Mouse (Mus musculus): ENCODE results near the gene Zc3h18. TPM values are rescaled to one million over a fixed set of nuclear protein-coding genes. Genes with fewer than 3 reads are reported as not detected.

Zc3h18 gene
- 10 to 100 TPM; 40.1 to 42.7 TPM for total RNA-seq (2021)
- long read RNA-seq, experiment 1, full-length matches to known transcripts: 17 of 24 reads
- long read RNA-seq, experiment 1, partial matches to known transcripts: 5 of 24 reads
- long read RNA-seq, experiment 1, other reads (novel, unspliced or antisense): 2 of 24 reads
- long read RNA-seq, experiment 2, transcript Zc3h18-202 (18 exons, 3,705 nt): major isoform, 5 of 13 reads
- long read RNA-seq, experiment 2, partial matches to known transcripts: 3 of 13 reads
- long read RNA-seq, experiment 2, other reads (novel, unspliced or antisense): 2 of 13 reads

DNA sequence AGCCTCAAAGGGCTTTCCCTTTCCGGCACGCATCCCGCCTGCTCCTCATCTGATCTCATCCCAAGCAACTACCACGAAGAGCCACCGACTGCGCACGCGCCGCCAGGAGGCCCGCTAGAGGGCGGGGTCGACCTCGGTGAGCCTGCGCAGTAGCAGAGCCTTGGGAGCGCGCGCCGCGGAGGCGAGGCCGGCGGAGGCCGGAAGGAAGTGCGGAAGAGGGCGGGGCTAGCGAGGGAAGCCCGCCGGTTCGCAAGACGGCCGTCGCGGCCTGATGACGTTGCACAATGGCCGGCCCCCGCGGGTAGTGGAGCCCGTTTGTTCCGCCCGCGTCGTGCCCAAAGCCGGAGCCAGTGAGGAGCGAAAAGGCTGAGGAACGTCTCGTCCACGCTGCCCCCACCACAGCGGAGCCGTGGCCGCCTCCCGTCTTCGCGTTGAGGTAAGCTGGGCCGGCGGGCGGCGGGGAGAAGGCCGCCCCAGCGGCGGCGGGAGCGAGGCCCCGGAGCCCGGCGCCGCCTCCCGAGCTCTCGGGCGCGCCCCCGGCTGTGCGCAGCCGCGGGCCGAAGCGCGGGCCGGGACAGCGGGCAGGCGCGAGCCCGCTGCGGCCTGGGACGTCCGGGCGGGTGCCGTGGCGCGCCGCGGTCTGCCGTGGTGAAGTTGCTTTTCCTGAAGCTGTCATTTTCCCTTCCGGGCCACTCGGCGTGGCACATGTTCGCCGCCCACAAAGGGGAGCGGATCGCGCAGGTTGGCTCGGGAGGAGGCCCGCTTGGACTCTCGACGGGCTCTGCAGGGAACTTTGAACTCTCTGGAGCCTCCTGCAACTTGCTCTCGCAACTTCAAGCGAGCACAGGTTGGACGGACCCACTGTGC, at the start of gene Zc3h18:
Gene Zc3h18 (plus strand): TSS at position 245 of the 867 bp plus-strand sequence.
- peak; percentile 100 for DNase-seq

DNA sequence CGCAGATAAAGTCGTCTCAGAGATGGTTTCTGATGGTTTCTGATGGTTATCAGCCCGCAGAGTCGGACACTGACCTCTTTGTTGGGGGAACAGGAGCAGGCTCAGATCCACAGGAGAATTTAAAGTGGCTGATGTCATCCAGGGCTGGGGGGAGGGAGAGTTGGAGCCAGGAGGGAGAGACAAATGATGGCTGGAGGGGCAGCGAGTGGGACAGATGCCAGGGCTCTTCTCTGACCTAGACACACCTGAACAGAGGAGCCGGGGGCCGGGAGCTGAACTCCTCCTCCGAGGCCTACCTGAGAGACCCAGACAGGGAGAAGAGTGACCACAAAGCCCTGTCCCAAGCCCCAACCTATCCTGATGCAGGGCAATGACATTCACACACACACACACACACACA, 47.3 kb upstream of the Zc3h18 start:
- no peak for DNase-seq

DNA sequence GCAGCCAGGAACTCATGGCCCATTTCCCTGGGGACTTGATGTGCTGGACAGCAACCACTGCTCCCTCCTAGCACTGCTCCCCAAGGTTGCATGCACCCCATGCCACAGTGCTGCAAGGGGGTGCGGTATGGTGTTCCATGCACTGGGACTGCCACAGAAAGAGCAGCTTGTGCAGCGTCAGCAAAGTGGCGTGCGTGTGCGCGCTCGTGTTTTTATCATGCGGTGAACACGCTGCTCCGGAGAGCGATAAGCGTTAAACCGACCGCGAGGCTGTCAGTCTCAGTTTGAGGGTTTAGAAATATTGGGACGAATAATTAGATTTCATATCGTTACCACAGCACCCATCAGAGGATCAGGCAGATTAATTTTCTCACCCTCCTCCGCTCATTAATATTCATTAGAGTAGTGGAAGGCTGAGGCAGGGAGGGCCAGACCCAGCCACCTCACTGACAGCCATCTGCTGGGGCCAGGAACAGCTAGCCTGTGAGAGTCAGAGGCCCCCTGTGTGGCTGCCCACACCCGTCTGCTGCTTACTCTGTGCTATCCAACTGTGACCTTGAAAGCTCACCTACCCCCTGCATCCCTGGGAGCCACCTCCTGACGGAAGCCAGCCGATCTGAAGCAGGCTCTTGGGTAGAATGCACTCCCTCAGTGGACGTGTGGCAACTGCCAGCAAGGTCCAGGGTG, 46.7 kb upstream of the Zc3h18 start:
- DNase-seq: no peak

DNA sequence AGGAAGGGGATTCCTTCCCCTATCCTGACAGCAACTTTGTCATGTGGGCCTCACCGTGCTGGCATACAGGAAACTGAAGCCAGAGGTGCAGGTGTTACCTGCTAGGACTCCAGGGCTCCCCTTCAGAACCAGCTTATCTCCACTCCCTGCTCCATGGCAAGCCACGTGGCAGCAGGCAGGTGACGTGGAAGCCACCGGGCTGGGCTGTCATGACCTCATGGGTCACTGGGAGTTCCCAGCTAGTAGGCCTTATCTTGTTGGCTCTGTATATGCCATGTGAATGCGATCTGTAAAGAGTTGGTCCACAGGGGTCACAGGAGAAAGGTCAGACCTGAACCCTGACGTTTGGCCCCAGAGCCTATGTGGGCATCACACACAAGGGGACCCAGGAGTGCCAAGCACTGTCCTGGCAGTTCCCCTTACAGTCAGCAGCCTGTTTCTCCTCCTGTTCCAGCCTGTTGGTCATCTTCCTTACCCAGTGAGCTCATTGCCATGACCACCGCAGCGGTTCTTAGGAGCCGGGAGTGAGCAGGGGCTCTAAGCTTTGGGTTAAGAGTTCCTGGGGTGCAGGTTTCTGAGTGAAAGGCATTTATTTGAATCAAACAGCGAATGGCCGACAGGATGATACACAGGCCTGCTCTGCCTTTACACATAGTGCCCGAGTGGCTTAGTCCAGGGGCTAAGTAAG, 45.8 kb upstream of the Zc3h18 start:
- no peak for DNase-seq

DNA sequence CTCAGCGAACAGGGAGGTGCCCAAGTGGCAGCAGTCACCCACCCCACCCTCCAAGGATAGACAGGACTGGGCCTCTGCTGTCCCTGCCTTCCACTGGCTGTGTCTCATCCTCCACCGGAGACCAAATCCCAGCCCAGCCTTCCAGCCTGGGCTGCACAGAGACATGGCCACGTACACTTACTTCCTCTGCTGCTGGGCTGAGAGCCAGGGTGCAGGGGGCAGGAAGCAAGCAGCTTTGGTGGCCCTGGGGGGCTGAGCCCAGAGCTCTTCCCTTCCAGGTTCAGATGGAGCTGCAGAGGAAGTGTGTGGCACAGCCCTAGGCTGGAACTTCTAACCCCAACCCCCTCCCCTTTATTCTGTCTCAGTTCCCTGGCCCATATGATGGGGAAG, 45.3 kb upstream of the Zc3h18 start:
- DNase-seq: peak; percentile 61 to 78

DNA sequence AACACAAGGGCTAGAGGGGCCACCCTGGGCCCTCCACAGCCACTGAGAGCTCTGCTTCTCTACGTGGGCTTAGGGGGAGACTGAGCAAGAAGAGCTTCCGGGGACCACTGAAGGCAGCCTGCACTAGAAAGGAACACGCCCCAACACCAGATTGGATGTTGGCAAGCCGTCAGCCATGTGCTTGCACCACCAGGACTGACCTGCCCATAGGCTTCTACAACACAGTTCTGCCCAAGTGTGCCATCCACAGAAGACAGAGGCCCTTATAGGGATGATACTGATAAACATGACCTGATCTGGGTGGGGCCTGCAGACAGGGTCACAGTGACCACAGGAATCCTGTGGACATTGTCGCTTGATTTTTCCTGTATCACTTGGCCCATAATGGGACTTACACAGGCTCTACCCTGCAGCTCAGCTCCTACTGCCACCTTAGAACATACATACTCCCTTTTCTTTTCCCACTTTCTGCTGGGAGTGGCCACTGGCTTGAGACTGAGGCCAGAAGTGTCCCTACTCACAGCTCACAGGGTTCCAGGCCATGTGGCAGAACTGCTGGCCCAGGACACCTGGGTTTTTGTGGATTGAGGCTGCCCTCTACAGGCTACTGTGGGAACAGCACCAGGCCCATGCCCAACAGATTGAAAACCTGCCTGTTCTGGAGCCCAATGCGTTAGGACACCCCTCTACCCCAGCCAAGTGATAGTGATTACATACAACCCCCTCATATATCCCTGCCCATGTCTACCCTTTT, 43.5 kb upstream of the Zc3h18 start:
- peak; percentile 86 to 88 for DNase-seq

DNA sequence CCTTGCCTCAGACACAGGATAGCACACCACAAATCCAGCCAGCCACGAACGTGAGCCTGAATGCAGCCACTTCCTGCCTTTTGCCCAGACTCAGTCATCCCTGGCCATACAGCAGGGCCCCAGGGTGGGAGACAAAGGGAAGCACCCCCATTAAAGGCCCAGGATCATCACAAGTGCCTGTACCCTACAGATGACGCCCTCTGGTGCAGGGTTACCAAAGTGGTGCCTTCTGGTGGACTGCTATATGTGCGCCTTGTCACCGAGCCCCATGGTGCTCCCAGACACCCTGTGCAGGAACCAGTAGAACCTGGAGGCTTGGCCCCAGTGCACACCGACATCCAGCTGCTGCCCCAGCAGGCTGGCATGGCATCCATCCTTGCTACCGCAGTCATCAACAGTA, 42.9 kb upstream of the Zc3h18 start:
- DNase-seq: no peak

DNA sequence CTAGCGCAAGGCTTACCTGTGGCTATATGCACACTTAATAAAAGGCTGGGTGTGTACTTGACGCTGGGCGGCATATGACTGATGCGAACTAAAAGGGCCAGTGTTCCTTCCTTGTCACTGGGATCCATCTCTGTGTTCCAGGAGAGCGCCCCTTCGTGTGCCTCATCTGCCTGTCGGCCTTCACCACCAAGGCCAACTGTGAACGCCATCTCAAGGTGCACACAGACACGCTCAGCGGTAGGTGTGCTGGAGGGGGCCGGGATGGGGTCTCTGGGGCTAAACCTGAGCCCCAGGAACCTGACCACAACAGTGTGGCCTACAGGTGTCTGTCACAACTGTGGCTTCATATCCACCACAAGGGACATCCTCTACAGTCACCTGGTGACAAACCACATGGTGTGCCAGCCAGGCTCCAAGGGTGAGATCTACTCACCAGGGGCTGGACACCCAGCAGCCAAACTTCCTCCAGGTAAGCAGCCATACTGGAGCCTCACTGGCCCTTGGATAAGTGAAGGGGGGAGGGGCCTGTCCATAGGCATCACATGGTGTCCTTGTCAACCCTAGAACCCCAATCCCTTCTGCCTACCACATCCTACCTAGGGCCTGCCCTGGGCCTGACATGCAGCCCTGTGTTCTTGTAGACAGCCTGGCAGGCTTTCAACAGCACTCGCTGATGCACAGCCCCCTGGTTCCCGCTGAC, 41.5 kb upstream of the Zc3h18 start:
- no peak for DNase-seq

DNA sequence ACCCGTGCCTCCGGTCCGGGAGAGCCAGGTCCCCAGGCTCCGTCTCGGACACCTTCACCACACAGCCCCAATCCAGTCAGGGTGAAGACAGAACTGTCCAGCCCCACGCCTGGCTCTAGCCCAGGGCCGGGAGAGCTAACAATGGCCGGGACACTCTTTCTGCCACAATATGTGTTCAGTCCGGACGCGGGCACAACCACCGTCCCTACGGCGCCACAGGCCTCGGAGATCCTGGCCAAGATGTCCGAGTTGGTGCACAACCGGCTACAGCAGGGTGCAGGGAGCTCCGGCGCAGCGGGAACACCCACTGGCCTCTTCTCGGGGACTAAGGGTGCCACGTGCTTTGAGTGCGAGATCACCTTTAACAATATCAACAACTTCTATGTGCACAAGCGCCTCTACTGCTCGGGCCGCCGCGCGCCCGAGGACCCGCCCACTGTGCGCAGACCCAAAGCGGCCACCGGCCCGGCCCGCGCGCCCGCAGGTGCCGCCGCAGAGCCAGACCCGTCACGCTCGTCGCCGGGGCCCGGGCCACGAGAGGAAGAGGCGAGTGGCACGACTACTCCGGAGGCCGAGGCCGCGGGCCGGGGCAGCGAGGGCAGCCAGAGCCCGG, 40.7 kb upstream of the Zc3h18 start:
- no peak for DNase-seq

DNA sequence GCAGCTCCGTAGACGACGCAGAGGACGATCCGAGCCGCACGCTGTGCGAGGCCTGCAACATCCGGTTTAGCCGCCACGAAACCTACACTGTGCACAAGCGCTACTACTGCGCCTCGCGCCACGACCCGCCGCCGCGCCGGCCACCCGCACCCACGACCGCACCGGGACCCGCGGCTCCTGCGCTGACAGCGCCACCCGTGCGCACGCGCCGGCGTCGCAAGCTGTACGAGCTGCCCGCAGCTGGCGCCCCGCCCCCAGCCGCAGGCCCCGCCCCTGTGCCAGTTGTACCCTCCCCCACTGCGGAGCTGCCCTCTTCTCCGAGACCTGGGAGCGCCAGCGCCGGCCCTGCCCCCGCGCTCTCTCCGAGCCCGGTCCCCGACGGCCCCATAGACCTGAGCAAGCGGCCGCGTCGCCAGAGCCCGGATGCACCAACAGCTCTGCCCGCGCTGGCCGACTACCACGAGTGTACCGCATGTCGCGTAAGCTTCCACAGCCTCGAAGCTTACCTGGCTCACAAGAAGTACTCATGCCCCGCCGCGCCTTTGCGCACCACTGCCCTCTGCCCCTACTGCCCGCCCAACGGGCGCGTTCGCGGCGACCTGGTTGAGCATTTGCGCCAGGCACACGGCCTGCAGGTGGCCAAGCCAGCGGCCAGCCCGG, 40.0 kb upstream of the Zc3h18 start:
- DNase-seq: peak; percentile 61 to 76

DNA sequence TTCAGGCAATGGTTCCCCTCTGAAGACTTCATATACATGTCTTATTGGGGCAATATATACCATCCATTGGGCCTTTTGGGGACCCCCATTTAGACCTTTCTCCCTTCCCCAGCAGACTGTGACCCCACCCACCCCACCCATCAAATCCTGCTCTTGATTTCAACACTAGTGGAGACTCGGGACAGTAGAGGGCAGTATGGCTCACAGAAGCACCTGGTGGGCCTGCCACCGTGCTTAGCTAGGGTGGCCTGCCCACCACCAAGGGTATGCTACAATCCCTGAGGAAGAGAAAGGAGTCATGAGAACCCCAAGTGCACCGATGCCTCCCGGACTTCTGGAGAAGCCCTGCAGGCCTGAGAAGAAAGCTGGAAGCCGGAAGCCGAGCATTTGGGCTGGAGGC, 37.6 kb upstream of the Zc3h18 start:
- DNase-seq: no peak

DNA sequence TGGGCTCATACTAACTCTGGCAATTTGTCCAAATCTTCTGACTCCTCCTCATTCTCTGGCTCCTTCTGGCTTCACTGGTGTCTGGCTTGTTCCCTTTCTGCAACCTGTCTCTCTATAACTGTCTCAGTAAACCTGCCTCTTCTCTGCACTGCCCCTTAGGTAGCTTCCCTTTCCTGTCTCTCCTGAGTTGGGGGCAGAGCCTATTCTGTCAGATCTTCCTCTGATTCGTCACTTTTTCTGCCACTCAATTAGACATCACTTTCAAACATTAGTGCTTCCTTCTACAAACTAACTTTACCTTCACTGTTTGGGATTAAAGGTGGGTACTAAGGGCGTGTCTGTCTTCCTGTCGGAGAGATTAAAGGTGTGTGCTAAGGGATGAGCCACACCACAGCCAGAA, 35.6 kb upstream of the Zc3h18 start:
- no peak for DNase-seq

DNA sequence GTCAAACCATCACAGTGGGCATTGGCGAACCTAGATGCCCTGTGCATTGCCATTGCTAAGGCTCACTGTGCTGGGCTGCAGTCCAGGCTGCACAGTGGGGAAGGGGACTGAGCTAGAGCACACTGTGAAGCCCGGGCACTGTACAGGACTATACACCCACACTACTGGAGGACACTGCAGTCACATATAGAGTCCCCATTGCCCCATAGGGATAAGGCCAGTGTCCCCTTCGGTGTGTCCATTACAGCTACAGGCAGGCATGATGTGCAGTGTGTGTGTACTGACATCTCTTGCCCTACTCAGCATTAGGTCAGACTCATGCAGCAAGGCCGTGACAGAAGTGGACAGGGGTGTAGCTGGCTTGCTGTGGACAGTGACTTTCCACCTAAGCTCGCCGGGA, 34.6 kb upstream of the Zc3h18 start:
- DNase-seq: no peak

DNA sequence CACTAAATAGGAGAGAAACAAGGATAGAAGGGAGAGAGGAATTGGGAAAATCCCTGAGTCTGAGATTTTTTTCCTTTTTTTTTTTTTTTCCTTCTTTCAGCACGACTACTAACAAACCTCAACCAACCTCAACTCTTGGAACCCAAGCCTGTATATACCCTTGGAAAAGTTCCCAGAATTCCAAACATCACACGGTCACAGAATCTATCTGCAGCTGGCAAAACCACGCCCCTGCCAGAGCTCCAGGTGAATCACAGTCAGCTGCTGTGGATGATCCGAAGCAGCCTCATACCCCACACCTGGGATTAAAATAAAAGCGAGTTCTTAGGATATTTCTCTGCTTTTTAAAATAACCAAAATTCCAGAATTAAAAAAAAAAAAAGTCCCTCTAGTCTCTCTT, 34.0 kb upstream of the Zc3h18 start:
- DNase-seq: no peak

DNA sequence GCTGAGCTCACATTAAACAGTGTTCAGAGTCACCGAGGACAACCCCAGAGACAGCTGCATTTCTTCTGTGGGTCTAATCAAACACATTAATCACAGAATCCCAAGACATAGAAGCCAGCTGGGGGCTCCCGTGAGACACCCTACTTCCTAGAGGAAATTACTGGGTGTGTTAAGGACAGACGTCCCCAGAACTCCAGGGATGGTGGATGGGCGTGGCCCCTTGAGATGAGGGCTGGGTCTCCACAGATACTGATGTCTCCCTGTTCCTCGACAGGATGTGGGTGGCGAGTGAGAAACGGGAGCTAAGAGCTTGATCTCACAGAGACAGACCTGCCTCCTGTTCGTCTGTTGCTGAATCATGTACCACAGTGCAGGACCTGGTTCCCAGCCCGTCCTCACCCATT, 33.6 kb upstream of the Zc3h18 start:
- no peak for DNase-seq

DNA sequence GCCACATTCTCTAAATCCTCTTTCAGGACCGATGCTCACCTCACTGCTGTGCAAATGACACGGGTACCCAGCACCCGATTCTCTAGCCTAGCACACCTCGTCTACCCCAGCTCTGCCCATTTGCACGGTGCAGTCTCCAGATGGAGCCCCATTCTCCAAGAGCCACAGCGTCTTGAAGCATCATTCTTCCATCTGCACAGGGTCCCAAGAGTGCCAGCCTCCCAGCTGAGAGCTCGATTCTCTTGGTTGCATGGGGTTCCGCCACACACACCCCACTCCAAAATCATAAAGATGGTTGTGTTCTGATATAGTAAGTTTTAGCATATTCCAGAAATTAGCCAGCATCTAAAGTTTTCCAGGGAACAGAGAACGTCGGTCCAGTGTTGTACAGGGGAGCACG, 33.1 kb upstream of the Zc3h18 start:
- no peak for DNase-seq

DNA sequence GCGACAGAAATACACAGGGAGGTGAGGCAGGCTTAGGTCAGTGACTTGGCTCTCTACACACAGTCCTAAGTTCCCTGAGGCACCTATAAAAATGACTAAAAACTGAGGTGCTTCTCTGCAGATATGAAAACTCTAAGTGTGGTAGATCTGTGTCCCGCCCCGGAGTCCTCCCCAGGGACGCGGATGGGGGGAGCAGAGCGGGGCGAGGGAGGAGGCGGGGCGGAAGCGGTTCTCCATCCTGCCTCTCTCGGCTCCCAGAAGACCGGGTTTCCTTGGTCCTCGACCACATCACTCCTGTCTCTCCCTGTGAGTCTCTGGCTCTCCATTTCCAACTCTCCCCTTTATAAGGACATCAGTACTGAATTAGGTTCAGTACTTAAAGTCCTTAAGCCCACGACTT, 32.7 kb upstream of the Zc3h18 start:
- peak; percentile 26 to 43 for DNase-seq

DNA sequence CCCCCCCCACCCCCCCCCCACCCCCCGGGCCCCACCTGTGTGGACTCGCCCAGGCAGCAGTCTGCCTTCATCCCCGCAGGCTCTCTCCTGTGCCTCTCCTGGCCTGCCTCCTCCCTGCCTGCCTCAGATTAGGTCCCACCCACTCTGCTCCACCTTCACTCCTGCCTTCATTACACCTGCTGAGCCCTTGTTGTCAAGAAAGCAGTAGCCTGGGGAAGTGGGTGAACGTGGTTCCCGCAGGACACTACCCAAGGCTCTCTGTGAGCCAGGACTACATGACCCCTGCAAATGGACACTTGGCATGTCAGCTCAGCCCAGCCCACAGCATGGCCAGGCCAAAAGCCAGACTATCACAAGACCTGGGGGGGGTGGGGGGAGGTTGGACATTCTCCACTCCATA, 32.2 kb upstream of the Zc3h18 start:
- DNase-seq: no peak

DNA sequence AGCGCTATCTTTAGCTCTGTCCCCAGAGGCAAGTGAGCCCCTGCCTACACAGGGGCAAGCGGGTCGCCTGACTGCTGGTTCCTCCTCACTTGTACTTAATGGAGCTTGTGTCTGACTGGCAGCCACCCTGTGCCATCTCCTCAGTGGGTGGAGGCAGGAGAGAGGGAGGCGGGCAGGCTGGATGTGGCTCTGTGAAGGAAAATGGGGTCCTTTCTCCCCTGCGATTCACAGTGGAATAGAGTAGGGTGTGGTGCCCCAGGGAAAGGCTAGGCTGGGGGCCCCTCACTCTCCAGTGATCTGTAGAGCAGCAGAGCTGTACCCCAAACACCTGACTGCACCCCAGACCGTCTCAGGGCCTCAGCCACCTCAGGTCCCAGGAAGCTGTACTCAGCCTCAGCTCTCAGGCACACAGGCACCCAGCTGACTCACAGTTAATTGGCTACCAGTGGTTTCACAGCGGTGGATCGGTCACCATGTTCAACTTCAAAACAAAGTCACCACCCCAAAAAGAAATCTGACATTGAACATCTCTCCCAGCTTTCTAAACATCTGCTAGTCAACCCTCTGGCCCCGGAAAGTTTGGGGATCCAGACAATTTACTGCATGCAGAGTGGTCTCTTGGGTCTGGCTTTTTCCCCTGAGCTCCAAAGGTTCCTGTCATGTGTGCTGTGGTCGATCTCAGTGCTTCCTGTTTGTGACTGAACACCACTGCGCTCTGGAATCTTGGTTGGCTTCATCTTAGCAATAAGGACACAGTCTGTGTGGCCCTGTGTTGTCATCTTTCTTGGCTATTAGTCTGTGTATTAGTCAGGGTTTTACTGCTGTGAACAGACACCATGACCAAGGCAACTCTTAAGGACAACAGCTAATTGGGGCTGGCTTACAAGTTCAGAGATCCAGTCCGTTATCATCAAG, 31.0 kb upstream of the Zc3h18 start:
- DNase-seq: no peak

Measured in adrenal gland, postnatal 36 days (tissue).